Mouse (Mus musculus) kidney, adult 11 months (tissue): ENCODE measurements around the gene Lrmp.
"Not testable (repeated sequence)": the region's sequence is repeated elsewhere in the genome, so short reads cannot be mapped to it uniquely, and the experiment has no call there.

Experiments used
- DNase-seq: peaks from one replicate; pipeline ENCODE4 v3.0.0; 2022

Lrmp gene

DNA sequence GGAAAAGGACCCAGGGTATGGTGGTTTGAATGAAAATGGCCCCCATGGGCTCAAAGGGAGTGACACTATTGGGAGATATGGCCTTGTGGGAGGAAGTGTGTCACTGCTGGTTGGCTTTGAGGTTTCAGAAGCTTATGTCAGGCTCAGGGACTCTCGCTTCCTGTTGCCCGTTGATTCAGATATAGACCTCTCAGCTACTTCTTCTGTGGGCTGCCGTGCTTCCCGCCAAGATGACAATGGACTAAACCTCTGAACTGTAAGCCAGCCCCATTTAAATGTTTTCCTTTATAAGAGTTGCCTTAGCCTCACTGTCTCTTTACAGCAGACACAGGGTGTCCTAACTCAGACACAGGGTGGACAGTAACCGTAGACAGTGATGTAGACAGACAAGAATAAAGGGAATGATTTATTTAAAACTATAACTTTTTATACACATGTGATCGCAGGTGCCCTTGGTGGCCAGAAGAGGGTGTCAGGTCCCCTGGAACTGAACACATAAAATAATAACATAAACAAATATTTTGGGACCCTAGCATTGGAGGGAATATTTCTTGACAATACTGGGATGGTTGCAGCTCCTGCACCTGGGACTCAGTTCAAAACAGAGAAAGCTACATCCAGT is at the start of gene Lrmp:
Gene Lrmp (plus strand): TSS at position 178 of the 622 bp plus-strand sequence.
- no peak for DNase-seq

GRCm38 (mm10) chr6:145066416-145066815 is 49.0 kb upstream of the Lrmp start:
- DNase-seq = no peak

- no peak for DNase-seq
Observed at GRCm38 (mm10) chr6:145067679-145068078, 47.8 kb upstream of the Lrmp start.

DNA sequence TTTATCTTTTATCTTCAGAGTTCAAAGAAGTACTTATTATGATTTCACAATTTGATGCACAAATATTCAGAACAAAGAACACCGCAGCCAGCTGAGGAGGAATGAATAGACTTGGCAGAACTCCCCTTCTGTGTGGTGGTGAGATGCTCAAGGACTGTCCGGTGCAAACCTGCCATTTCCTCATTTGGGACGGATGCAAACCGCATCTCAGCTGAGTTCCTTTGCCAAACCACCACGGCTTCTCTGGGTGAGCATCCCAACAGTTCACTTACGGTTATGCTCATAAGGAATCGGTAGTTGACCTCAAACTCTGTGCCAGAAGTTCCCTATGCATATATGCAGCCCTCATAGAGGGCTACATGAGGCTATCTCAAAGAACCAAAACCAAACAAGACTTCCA is 46.1 kb upstream of the Lrmp start:
- no peak for DNase-seq

GRCm38 (mm10) chr6:145069921-145070320 is 45.5 kb upstream of the Lrmp start:
- DNase-seq = no peak

GRCm38 (mm10) chr6:145074461-145074860 is 41.0 kb upstream of the Lrmp start:
- no peak for DNase-seq

GRCm38 (mm10) chr6:145075088-145075547 is 40.3 kb upstream of the Lrmp start:
- DNase-seq = no peak

- peak; percentile 8 for DNase-seq
Observed at GRCm38 (mm10) chr6:145075548-145076224, 39.8 kb upstream of the Lrmp start, which contains the start of gene Bcat1. Gene Bcat1, minus strand, starts transcription at chr6:145076184.

GRCm38 (mm10) chr6:145076286-145076685 is 39.2 kb upstream of the Lrmp start:
- DNase-seq = no peak

- DNase-seq = no peak
Observed at GRCm38 (mm10) chr6:145079087-145079759, 36.2 kb upstream of the Lrmp start.

DNA sequence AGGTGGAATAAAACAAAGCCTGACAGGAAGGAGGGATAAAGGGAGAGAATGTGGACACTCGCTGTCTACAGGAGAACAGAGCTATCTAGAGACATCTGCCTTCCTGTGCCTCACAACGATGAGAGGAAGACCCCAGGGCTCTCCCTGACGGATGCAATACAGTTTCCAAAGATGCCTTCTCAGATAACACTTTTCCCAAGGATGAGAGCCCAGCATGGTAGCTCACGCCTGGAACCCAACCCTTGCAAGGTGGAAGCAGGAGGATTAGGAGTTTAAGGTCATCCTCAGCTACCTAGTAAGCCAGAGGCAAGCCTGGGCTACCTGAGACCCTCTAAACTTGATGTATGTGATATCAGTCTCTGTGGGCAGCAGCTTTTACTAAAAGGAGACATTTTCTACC is 33.7 kb upstream of the Lrmp start:
- no peak for DNase-seq

GRCm38 (mm10) chr6:145084343-145085117 is 30.9 kb upstream of the Lrmp start:
- DNase-seq = no peak

GRCm38 (mm10) chr6:145088451-145089113 is 26.9 kb upstream of the Lrmp start:
- no peak for DNase-seq

- DNase-seq = no peak
Observed at GRCm38 (mm10) chr6:145089373-145089772, 26.1 kb upstream of the Lrmp start.

GRCm38 (mm10) chr6:145090201-145090863 is 25.1 kb upstream of the Lrmp start:
- DNase-seq = no peak

DNA sequence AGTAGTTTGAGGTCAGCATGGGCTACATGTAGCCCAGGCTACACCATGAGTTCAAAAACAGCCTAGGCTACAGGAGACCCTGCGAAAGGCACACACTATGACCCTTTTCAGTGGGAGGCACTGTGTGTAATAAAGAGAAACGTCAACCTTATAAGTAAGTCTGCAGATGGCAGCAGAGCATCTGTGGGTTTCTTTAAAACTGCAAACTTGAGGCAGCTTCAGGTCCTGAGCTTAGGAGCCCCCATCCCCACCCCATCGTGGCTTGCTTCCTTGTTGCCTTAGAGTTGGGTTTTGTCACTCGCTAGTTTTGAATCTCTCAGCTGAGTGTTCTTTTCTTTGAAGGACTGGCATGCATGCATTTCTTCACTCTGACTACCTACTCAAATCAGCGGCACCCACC is 24.5 kb upstream of the Lrmp start:
- no peak for DNase-seq

DNA sequence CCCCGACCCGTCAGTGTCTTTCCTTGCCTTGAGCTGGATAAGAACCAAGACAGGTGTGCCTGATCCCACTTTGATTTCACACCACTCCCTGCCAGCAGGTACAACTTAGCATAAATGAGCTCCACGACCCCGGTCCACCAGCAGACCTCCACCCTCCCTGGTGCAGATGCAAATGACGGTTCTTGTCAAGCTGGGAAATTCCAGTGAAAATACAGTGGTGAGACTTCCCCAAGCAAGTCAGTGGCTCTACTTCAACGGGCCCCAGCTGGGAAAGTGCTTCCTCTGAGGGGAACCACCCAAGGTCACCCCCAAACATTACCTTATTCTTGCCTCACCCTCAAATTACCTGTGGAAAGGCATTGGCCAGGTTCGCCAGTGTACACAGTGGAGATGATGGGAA is 23.5 kb upstream of the Lrmp start:
- DNase-seq = no peak

DNA sequence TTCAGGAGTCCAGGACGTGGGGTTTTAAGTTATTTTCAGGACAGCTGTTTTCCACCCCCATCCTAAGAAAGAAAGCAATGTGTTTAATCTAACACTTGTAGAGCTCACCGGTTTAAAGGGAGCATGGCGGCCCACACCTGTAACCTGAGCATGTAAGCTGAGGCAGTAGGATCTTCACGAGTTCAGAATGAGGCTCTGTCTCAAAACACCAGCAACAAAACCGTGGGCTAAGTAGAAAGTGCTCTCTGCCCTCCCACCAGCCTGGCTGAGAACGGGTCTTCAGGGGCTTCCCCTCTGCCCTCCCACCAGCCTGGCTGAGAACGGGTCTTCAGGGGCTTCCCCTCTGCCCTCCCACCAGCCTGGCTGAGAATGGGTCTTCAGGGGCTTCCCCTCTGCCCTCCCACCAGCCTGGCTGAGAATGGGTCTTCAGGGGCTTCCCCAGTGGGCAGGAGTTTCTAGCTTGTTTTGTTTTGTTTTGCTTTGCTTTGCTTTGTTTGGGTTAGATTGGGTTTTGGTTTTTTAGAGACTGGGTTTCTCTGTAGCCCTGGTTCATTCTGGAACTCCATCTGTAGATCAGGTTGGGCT is 22.3 kb upstream of the Lrmp start:
- not testable (repeated sequence) for DNase-seq

DNA sequence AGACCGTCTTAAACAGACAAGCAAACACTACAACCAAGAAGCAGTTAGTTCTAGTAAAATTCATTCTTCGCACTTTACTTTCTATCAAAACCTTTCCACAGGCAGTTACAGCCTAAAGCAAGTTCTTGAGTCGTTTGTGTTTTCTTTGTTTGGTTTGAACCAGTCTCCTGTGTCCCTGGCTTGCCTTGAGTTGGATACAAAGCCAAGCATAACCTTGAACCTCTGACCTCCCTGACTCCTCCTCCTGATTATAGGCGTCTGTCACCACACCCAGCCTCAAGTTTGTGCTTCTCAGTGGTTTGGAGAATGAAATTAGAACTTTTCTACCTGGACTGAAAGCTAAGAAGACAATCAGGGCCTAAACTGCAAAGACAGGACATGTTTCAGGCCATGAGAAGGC is 21.0 kb upstream of the Lrmp start:
- DNase-seq = no peak

DNA sequence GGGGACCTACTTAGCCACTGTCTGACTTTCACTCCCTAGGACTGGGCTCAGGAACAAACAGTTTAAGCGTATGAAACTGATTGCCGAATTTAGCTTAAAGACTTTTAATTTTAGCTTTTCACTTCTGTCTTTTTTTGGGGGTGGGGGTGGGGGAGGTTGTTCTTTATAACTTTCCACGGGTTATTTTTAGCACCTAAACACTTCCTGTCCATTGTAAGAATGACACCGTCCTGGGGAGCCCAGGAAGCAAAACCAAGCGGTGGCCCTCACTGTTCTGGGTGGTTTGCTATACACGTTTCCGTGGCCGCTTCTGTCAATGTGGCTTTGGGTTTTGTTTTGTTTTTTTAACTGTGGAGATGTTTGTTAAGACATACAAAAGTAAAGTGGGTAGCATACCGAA is 14.5 kb upstream of the Lrmp start:
- DNase-seq = no peak

GRCm38 (mm10) chr6:145104241-145104939 is 11.1 kb upstream of the Lrmp start:
- no peak for DNase-seq
